Mouse (Mus musculus): Measurements from ENCODE around the gene Mc1r. TPM values are rescaled to one million over a fixed set of nuclear protein-coding genes. Genes with fewer than 3 reads are reported as not detected.

Mc1r gene
- total and polyA plus RNA-seq, 3 experiments, result 0.31 to 0.45 TPM; not detected in 1

DNA sequence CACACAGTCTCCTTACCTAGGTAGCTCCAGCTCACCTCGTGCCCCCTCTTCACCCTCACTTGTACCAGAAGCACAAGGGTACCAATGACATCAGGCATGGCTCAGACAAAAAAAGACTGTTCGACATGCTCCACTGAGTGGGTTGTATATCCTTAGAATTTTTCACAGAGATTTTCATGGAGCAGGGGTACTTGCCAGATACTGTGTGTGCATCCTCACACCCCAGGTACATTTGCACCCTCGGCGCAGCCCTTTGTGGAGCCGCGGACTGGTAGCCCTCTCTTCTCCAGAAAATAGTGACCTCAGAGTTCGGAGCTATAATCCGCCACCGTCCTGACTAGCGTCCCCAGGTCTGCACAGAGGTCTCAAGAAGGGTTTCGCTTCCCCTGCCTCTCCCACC is 3.9 kb downstream of the Mc1r start:
- no peak for DNase-seq (ENCODE audit: low read depth, low spot score)

DNA sequence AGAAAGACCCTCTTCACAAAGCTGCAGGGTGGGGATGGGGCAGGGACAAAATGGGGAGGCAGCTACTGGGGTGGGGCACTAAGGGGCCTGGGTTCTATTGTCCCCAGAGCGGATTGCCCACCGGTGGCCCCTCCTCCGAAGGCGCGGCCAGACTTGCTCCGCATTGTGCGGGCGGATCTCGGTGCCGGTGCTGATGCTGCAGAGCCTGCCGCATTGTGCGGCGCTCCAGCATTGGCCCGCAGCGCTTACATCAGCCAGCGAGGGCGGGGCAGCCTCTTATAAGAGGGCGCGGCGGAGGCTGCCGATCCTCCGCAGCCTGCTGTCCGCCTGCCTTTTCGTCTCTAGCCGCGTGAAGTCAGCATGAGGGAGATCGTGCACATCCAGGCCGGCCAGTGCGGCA is 4.3 kb downstream of the Mc1r start, which contains the start of gene Tubb3:
TSS of gene Tubb3 (plus strand) at position 179 of the 400 bp plus-strand sequence.
- Histone ChIP-seq H3K36me3 (ENCODE audit: control insufficient read depth in 1 of 2, insufficient read depth in 2 of 2, low read length in 2 of 2) (peaks cover 0 to 37% of the 10 kb centered on the region in 2 experiments; a peak in 2 of 4 replicates), H3K79me2 (ENCODE audit: control insufficient read depth, insufficient read depth, low read length, poor library complexity) (no peaks in the 10 kb centered on the region), H3K9me3 (replicated peaks; ENCODE audit: insufficient read depth, low read length) (no peaks in the 10 kb centered on the region), H3K27ac (ENCODE audit: control insufficient read depth, low read depth, low read length) (no peak within 1 kb of the TSS), H3K9ac (ENCODE audit: control insufficient read depth, low read depth, low read length, poor library complexity, severe bottlenecking) (no peak within 1 kb of the TSS), H3K27me3 (ENCODE audit: control insufficient read depth in 1 of 2, insufficient read depth in 2 of 2, low read length in 2 of 2) (no peaks in the 10 kb centered on the region), H3K4me3 (ENCODE audit: control insufficient read depth in 1 of 2, insufficient read depth in 1 of 2, low read depth in 2 of 2, low read length in 2 of 2) (peak within 1 kb of the TSS; percentile 15 to 40; a peak in 3 of 4 replicates), H3K4me1 (ENCODE audit: control insufficient read depth in 1 of 2, insufficient read depth in 2 of 2, low read length in 2 of 2) (peaks cover 2 to 54% of the 10 kb centered on the region in 2 experiments)
- TF ChIP-seq USF1 (IDR thresholded peaks at IDR 0.05; ENCODE audit: low read depth, low read length) (no peak), POLR2A (IDR thresholded peaks at IDR 0.05; ENCODE audit: control insufficient read depth in 1 of 2, insufficient read depth in 1 of 2, low read depth in 1 of 2, low read length in 2 of 2, poor library complexity in 1 of 2) (peak in 1 of 2 experiments; percentile 32; a peak in 1 of 4 replicates), CHD2 (IDR thresholded peaks at IDR 0.05; ENCODE audit: low read length) (no peak), RCOR1 (IDR thresholded peaks at IDR 0.05; ENCODE audit: low read depth, low read length) (0 out of 2 replicates have a peak, but pooled peaks have one; percentile 20), TBP (IDR thresholded peaks at IDR 0.05; ENCODE audit: low read depth, low read length) (peak; percentile 59; the same call in 1 of the 2 replicates), ZKSCAN1 (IDR thresholded peaks at IDR 0.05; ENCODE audit: low read depth, low read length) (no peak), CHD1 (IDR thresholded peaks at IDR 0.05; ENCODE audit: low read depth, low read length) (no peak), HCFC1 (IDR thresholded peaks at IDR 0.05; ENCODE audit: low read depth, low read length) (no peak), MXI1 (IDR thresholded peaks at IDR 0.05; ENCODE audit: low read depth, low read length) (no peak)
- peak; percentile 83 for DNase-seq (ENCODE audit: low read depth, low spot score)

More for the DNA sequence above, 3.9 kb downstream of the Mc1r start:
- H3K79me2 ChIP-seq (ENCODE audit: control insufficient read depth, insufficient read depth, low read length, poor library complexity), result no peaks in the 10 kb centered on the region
- H3K4me1 ChIP-seq (ENCODE audit: control insufficient read depth in 1 of 2, insufficient read depth in 2 of 2, low read length in 2 of 2), result peaks cover 2 to 53% of the 10 kb centered on the region in 2 experiments
- no peak overlapping the region for H3K27ac ChIP-seq (ENCODE audit: control insufficient read depth, low read depth, low read length)
- H3K27me3 ChIP-seq (ENCODE audit: control insufficient read depth in 1 of 2, insufficient read depth in 2 of 2, low read length in 2 of 2), result no peaks in the 10 kb centered on the region
- peaks cover 0 to 37% of the 10 kb centered on the region in 2 experiments; a peak in 2 of 4 replicates for H3K36me3 ChIP-seq (ENCODE audit: control insufficient read depth in 1 of 2, insufficient read depth in 2 of 2, low read length in 2 of 2)
- no peaks in the 10 kb centered on the region for H3K9me3 ChIP-seq (replicated peaks; ENCODE audit: insufficient read depth, low read length)
- no peak overlapping the region for H3K4me3 ChIP-seq (ENCODE audit: control insufficient read depth in 1 of 2, insufficient read depth in 1 of 2, low read depth in 2 of 2, low read length in 2 of 2)
- no peak for TF ChIP-seq JUND (IDR thresholded peaks at IDR 0.05; ENCODE audit: low read depth, low read length)
- TF ChIP-seq CTCF (IDR thresholded peaks at IDR 0.05 in 2 of 3, conservative IDR thresholded peaks at IDR 0.05 in 1 of 3; ENCODE audit: control insufficient read depth in 1 of 3, insufficient read depth in 1 of 3, low read depth in 2 of 3, low read length in 3 of 3, poor library complexity in 1 of 3, severe bottlenecking in 1 of 3), result no peak
- TF ChIP-seq POLR2AphosphoS2 (IDR thresholded peaks at IDR 0.05; ENCODE audit: low read length), result no peak
- no peak overlapping the region for H3K9ac ChIP-seq (ENCODE audit: control insufficient read depth, low read depth, low read length, poor library complexity, severe bottlenecking)

DNA sequence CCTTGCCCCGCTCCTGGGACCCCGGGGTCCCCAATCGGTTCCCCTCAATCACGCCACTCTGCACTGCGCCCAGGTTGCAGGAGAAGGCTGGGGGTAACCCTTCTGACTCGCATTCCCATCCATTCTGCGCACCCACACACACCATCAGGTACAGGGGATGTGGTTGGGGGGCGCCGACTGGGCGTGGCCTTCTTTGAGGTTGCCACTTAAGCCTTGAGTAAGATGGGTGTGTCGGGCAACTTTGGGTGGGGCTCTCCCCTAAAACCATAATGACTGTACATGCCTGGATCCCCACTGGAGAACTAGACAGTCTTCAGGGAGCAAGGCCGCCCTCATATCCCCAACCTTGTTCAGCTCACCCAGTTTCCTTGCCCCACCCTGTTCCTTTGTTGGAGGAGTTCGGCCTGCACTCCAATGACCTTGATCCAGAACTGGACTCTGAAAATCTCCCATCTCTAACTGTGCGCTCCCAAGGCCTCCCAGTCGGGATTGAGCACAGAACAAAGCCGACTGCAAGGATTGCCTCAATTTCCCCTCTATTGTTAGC is 4.9 kb downstream of the Mc1r start:
- H3K4me3 ChIP-seq (ENCODE audit: control insufficient read depth in 1 of 2, insufficient read depth in 1 of 2, low read depth in 2 of 2, low read length in 2 of 2), result peak overlapping the region in 1 of 2 experiments; percentile 40; a peak in 3 of 4 replicates
- no peak overlapping the region for H3K27ac ChIP-seq (ENCODE audit: control insufficient read depth, low read depth, low read length)
- no peak for DNase-seq (ENCODE audit: low read depth, low spot score)
- peaks cover 2 to 59% of the 10 kb centered on the region in 2 experiments for H3K4me1 ChIP-seq (ENCODE audit: control insufficient read depth in 1 of 2, insufficient read depth in 2 of 2, low read length in 2 of 2)
- H3K79me2 ChIP-seq (ENCODE audit: control insufficient read depth, insufficient read depth, low read length, poor library complexity), result no peaks in the 10 kb centered on the region
- no peak overlapping the region for H3K9ac ChIP-seq (ENCODE audit: control insufficient read depth, low read depth, low read length, poor library complexity, severe bottlenecking)
- H3K27me3 ChIP-seq (ENCODE audit: control insufficient read depth in 1 of 2, insufficient read depth in 2 of 2, low read length in 2 of 2), result no peaks in the 10 kb centered on the region
- H3K36me3 ChIP-seq (ENCODE audit: control insufficient read depth in 1 of 2, insufficient read depth in 2 of 2, low read length in 2 of 2), result peaks cover 0 to 42% of the 10 kb centered on the region in 2 experiments; a peak in 2 of 4 replicates
- TF ChIP-seq MXI1 (IDR thresholded peaks at IDR 0.05; ENCODE audit: low read depth, low read length), result no peak
- no peak for TF ChIP-seq POLR2AphosphoS2 (IDR thresholded peaks at IDR 0.05; ENCODE audit: low read length)
- no peak for TF ChIP-seq MYB (IDR thresholded peaks at IDR 0.05; ENCODE audit: low read depth, low read length)
- no peak for TF ChIP-seq MEF2A (IDR thresholded peaks at IDR 0.05; ENCODE audit: extremely low read depth, insufficient replicate concordance, low read depth, low read length, poor library complexity, severe bottlenecking)
- no peak for TF ChIP-seq NRF1 (IDR thresholded peaks at IDR 0.05; ENCODE audit: insufficient read depth, low read depth, low read length, poor library complexity, severe bottlenecking)
- no peak for TF ChIP-seq GABPA (IDR thresholded peaks at IDR 0.05; ENCODE audit: low read depth, low read length)
- no peak for TF ChIP-seq POLR2AphosphoS5 (IDR thresholded peaks at IDR 0.05; ENCODE audit: borderline replicate concordance, low read depth, low read length)
- no peak for TF ChIP-seq CHD2 (IDR thresholded peaks at IDR 0.05; ENCODE audit: low read length)
- TF ChIP-seq MYC (IDR thresholded peaks at IDR 0.05; ENCODE audit: low read depth, low read length), result no peak
- TF ChIP-seq UBTF (IDR thresholded peaks at IDR 0.05; ENCODE audit: borderline replicate concordance, insufficient read depth, low read depth, low read length), result no peak
- TF ChIP-seq RCOR1 (IDR thresholded peaks at IDR 0.05; ENCODE audit: low read depth, low read length), result no peak
- TF ChIP-seq KAT2A (conservative IDR thresholded peaks at IDR 0.05; ENCODE audit: low read depth, low read length), result no peak
- no peak for TF ChIP-seq CTCF (IDR thresholded peaks at IDR 0.05 in 2 of 3, conservative IDR thresholded peaks at IDR 0.05 in 1 of 3; ENCODE audit: control insufficient read depth in 1 of 3, insufficient read depth in 1 of 3, low read depth in 2 of 3, low read length in 3 of 3, poor library complexity in 1 of 3, severe bottlenecking in 1 of 3)
- H3K9me3 ChIP-seq (replicated peaks; ENCODE audit: insufficient read depth, low read length), result no peaks in the 10 kb centered on the region
